Mouse (Mus musculus) induced T-regulatory cell, adult 2 months (primary cell): ENCODE results near the gene Eml4.
A peak's percentile ranks its signal among the peaks of the same experiment; 100 is the strongest.

Source experiments
- DNase-seq: peaks from one replicate; pipeline ENCODE4 v3.0.0-alpha.2; 2012; ENCODE audit warnings: low read depth

The Eml4 gene

DNA sequence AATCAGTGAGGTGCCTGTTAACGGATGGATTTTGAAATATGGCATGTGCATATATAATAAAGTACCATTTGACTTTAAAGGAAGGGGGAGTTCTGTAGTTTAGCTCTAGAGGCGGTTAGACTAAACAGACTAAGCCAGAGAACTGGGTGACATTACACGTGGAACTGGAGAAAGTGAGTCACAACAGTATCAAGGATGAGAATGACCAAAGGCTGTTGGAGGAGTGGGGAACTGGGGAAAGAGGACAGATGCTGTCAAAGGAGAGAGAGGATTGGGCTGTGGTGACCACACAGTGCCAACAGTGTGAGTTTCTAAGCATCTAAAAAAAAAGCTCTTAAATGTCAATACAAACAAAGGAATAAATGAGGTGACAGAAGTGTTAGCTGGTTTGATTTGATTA is 29.1 kb downstream of the Eml4 start:
- no peak for DNase-seq

DNA sequence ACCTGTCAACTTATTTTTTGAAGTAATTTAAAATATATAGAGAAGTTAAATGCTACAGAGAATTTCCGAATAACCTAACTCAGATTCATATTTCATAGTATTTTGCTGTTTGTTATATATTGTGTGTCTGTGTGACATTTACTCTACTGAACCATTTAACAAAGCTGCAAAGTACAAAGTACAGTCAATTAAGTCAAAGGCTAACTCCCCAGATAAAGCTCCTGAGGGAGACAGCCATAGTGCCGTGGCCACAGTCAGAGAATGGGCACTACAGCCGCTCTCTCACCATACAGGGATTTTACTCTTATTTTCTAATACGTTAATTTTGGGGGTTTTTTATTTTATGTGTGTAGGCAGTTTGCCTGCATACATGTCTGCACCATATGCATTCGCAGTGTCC is 32.0 kb downstream of the Eml4 start:
- no peak for DNase-seq

DNA sequence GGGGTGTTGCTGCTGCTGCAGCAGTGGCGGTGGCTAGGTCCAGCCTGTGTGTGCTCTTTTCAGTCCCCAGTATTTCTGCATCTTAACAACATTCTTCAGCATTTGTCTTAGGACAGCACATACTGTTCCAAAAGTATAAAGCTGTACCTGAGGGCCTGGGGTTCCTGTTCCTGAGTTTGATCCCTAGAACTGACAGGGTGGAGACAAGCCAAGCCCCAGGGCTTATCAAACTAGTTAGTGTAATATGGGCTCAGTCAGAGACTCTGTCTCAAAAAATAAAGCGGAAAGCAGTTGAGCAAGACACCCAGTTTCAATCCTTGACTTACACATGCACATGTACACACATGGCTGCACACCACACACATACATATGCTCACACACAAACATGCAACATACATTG is 34.2 kb downstream of the Eml4 start:
- DNase-seq: no peak

DNA sequence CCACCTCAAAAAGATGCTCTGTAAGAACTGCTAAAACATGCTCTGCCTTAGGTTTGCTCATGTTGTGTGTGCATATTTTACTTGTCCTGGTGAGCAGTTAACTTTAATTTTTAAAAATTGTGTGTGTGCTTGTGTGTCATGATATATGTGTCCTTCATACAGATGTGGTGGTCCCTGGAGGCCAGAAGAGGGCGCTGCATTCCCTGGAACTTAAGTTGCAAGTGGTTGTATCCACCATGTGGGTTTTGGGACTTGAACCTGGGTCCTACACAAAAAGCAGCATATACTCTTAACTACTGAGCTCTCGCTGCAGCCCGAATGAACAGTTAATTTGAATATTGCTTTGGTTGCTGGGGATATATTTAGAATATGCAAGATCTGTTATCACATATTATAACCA is 36.4 kb downstream of the Eml4 start:
- DNase-seq: peak; percentile 59

DNA sequence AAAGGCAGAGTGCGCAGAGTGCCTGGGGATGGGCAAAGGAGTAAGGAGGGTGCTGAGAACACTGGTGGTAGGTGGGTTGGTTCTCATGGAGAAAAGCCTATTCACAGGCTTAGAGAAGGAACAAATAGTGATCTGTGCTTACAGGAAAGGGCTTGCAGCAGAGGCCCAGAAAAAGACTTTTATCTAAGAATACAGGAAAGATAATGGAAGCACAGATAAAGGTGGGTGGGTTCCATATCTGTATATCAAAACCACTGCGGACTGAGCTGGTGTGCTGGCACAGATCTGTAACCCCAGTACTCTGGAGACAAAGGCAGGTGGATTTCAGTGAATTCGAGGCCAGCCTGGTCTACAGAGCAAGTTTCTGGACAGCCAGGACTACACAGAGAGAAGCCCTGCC is 43.3 kb downstream of the Eml4 start:
- no peak for DNase-seq

DNA sequence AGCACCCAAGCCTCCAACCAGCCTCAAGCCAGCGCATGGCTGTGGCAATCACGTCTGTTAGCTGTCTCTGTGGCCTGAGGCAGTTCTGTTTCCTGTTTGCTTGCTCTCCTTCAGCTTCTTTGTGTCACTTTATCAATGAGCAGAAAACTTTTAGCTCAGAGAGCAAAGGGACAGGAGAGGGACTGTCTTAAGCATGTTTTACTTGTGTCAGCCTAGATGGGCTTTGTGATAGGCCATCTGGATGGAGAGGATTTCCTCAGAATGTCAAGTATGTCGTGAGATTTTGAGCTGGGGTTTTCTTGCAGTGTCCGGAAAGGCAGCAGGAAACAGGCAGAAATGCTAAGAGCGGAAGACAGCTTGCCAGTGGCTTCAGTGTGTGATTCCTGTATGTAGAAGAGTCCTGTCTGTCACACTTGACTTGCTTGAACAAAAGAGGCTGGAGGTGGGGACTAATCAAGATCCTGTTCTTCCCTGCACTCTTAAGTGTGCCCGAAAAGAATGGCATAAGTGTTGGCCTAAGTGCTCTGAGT is 46.9 kb downstream of the Eml4 start:
- DNase-seq: peak; percentile 79

DNA sequence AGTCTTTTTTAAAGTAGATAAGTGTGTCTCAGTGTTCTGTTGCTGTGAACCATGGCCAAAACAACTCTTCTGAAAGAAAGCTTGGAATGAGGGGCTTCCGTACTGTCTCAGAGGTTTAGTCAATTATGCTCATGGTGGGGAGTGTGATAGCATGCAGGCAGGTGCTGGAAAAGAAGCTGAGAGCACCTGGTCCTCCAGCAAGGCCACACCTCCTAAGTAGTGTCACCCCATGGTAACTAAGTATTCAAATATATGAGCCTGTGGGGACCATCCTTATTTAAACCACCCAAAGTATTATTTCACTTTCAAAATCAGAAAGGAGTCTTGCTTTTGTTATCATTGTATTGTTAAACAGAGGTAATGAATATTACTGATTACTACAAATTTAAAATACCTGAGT is 48.0 kb downstream of the Eml4 start:
- no peak for DNase-seq

DNA sequence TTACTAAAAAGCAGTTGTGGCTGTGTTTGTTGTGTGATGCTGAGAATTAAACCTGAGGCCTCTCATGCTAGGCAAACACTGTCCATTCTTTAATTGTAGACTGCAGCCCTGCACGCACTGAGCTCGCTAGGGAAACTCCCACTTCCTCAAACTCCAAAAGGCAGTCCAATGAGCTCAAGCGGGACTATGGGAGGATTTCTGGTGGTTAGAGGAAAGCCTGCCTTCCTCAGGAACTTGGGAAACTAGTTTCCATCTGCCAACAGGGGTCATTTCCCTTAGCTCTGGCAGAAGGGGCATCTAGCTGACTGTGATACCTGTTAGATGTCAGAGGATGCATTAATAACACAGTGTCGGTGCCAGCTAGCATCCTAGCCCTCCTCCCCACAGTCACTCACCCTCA is 79.9 kb downstream of the Eml4 start:
- DNase-seq: no peak

DNA sequence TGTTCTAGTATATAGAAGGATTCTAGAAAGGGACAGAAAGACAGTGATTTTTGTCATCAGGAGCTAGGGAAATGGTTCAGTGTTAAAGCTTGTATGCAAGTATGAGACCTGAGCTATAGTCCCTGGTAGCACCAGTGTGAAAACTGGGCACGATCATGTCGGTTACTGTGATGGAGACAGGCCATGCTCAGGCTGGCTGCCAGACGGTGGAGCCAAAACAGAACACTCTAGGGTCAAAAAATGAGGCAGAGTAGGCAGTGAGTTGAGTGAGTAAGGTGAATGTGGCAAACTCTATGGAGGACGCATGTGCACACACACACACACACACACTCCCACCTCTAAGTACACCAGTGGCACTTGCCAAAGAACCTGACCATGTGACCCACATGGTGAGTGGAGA is 92.7 kb downstream of the Eml4 start:
- no peak for DNase-seq

DNA sequence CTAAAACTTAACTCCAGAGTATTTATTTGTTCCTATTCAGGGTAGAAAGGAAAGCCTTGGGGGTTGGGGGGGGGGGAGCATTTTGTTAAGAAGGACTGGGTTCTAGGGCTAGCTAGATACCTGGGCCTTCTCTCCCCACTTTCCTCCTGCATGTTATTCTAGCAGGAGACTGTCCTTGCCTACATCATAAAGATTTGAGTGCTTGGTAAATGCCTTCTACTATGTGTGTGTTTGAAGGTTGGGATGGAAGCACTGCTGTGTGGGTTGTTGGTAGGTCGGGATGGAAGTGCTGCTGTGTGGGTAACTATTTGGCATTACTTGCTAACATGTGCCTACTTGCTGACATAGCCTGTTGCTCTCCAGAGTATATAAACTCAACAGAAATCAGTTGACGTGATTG is 98.9 kb downstream of the Eml4 start:
- no peak for DNase-seq

DNA sequence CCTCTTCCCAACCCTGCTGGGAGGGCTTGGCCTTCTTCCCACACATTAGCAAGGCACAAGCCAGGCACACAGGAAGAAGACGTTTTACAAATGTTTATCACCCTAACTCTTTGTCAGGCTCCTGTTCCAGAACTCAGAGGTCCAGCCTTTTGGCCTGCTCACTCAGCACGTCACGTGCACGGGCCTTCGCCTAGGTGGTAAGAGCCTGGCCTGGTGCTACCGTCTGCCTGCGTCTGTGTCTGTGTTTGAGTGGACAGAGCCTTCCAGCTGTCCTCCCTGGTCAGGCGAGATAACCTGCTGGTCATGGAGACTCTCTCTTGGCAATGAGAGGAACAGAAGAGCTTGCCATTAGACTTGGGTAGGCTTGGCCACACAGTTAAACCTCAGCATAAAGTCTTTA is 100.6 kb downstream of the Eml4 start:
- DNase-seq: no peak

DNA sequence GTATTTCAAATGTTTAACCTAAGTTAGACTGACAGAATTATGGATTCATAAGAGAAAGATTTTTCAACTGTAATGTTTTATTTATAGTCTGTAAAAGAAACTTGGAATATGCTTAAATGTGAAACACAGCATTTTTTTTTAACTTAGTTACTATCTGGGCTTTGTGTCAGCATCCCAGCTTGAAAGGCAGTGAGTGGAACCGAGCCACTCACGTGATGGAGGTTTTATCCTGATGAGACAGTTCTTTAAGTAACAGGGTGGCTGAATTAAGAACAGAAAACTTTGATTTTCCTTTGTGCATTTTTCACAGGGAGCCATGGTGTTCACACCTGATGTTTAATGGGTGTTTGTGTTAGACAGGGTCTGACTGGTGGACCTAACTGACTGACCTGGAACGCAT is 101.1 kb downstream of the Eml4 start:
- DNase-seq: no peak

DNA sequence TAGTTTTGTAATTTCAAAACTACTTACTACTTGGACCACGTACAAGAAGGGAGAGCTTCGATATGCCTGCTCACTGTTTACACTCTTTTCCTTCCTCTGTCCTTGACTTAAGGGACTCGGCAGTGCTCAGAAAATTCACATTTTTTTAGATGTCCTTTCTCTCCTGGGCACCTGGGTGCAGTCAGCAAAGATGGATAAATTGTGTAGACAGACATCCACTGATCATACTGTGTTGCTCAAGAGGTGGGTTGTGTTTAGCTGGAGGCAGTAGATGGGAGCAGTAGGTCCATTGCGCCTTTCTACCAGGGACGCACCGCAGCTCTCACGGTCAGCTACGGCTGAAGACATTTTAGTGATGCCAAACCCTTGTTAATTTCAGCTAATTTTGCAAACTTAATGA is 101.7 kb downstream of the Eml4 start:
- no peak for DNase-seq

DNA sequence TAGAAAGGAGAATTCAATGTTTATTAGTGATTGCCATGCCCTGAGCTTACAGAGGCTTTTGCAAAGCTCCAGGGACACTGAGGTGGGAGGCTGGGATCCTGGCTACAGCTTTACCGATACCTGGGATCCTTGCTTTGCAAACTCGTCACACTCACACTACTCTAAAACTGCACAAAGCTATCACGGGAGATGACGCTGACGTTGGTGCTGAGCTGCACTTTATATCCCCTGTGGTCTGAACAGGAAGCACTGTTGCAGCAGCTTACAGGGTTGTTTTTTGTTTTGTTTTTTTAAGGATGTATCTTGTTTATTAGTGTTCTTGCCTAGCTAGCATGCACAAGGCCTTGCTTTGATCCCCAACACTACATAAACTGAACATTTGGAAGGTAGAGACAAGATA is 102.9 kb downstream of the Eml4 start:
- DNase-seq: peak; percentile 52

DNA sequence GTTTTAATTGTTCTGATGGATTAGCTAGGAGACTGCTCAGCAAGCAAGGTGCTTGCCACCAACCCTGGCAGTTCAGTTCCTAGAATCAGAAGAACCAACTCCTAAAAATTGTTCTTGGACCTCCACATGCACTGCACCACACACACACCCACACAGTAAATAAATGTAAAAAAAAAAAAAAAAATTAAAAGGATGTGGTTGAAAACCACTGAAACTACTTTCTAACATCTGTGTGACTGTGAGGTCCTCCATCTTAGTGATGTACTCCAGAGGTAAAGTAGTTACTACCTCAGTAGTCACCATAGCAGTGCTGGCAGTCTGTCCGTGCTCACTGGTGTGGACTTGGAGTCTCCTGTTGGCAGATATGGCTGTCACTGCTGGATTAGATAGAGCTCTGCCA is 106.5 kb downstream of the Eml4 start:
- peak; percentile 61 for DNase-seq

DNA sequence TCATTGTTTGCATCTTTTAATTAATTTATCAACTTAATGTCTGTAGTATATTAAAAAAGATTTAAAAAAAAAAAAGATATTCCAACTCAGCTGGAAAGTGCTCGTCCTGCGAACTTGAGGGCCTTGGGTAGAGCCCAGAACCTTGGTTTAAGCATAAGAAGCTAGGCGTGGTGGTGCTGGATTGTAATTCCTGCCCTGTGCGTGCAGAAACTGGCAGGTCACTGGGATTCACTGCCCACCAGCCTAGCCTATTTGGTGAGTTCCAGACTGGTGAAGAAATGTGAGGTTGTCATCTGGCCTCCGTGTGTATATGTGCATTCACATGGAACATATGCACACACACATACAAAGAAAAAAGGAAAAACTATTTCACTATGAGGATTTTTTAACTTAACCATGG is 115.2 kb downstream of the Eml4 start:
- DNase-seq: no peak

DNA sequence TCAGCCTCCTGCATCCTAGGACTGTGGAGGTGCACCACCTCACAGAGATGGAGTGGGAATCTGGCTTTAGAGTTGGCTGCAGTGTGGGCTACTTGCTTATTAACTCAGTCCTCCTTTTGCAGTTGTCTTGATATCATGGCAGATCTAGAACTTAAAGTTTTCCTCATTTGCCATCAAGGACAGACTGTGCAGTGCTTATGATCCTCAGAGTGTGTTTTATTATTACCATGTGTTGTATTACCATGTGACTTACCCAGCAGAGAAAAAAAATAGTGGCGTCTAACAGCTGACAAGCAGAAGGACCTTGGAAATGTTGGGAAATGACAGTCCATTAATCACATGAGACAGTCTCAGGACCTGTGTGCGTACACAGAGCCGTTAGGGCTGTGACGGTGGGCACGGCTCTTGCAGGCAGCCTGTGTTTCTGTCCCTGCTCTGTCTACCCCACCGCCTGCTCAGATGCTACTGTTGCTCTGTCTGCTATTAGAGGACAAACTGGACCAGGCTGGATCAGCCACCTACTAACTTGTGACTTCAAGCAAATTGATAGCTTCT is 116.0 kb downstream of the Eml4 start:
- DNase-seq: no peak

DNA sequence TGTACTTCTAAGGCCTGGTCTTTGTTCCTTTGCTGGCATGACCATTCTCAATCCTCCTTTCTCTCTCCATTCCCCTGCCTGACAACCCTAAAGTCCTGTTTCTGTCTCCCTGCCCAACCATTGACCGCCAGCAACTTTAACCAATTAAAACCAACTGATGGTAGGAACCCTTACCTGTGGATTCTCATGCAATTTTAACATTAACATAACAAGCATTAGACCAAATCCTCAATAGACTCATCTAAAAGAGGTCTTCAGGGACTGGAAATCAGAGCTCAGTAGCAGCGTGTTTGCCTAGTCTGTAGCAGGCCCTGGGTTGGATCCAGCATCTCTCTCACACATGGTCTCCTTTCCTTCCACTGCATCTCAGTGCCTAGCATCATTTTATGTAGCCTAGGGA is 118.9 kb downstream of the Eml4 start:
- no peak for DNase-seq

DNA sequence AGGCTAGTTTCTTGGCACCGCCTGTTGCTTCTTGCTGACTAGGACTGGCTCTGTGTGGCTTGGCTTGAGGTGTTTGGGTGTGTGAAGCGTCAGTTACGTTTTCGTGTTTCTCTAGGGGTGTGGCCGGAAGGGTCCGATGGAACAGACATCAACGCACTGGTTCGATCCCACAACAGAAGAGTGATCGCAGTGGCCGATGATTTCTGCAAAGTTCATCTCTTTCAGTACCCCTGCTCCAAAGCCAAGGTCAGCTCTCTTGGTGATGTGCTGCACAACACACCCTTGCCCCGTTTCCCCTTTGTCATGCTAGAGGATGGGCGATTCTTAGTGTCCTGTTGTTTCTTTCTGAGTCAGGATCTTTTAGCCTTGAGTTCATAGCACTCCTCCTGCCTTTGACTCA is 126.4 kb downstream of the Eml4 start:
- no peak for DNase-seq

DNA sequence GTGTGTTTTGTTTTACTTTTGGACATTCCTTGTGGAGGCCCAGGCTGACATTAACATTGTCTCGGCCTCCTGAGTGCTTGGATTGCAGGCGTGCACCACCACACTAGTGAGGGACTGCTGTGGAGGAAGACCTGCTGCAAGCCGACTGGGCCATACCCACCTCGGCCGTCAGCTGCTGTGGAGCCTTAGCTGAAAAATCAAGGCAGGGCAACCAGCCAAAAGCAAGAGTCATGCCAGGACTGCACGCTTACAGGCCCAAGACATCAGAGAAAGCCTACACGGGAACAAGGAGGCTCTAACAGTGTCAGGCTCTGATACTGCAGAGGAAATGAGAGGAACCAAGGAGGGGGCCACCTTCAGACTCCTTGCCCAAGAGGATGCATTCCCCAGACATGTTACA is 130.8 kb downstream of the Eml4 start:
- no peak for DNase-seq

DNA sequence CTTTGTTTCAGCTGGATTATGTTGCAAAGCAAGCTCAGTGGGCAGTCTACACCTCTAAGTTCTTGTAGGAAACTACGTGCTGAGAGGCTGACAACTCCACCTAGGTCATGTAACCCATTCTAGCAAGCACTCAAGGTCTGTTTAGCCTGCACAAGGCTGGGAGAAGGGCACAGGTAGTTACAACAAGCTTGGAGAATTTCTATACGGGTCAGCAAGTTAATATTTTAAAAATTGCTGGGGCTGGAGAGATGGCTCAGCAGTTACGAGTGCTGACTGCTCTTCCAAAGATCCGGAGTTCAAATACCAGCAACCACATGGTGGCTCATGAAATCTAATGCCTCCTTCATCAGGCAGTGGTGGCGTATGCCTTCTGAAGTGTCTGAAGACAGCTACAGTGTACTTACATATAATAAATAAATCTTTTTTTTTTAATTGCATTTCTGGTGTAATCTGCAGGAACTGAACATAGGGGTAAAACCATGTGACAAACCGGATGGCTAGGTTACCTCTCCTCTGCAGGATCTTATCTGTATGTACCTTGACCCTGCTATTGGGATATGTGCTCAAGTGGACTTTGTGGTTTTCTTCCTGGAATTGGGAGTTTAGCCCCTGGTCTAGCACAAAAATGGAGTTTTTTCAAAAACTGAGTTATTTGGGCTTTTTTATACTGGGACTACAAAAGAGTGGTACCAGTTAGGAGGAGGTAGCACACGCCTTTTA is 132.2 kb downstream of the Eml4 start:
- no peak for DNase-seq

DNA sequence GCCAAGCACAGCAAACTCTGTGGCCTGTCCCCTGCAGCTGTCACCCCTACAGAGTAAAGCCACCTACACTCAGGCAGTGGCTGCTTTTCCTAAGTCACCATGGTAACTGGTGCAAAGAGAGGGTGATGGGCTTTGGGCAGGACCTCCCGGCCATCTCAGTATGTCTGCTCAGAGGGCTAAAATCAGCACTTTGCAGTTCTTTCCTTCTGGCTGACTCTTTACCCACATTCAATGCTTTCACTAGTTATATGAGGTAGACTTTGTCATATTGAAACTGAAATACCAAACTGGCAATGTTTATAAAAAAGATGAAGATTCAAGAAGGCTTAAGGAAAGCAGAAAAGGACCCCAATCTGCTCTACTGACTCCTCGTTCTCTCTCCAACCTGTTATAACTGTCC is 133.1 kb downstream of the Eml4 start:
- peak; percentile 62 for DNase-seq

DNA sequence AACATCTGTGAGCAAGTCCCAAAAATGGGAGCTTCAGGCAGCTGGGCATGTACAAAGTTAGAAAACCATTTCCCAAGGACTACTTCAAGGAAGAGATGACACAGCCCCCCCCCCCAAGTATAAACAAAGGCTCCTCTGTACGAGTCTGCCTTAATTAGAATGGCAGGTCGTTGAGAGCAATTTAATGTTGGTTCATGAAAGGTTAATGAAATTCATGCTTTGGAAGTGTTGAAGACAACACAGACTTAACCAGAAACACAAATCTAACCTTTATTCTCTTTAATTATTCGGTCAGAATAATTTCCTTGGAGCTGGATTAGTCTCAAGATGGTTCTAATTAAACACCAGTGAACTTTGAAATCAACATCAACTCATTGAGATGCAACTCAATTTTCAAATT is 137.0 kb downstream of the Eml4 start:
- no peak for DNase-seq

DNA sequence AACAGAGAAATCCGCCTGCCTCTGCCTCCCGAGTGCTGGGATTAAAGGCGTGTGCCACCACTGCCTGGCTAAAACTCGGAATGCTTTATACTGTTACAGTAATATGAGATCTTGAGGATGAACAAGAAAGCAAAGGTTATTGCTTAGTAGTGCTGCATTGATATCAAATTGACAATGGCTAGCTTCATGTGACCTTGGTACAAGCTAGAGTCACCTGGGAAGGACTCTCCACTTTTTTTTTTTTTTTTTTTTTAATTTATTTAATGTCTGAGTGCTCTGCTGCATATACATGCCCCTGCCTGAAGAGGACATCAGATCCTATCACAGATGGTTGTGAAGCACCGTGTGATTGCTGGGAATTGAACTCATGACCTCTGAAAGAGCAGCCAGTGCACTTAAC is 148.2 kb downstream of the Eml4 start:
- no peak for DNase-seq
